Mouse (Mus musculus) megakaryocyte, embryonic 14.5 days (primary cell): ENCODE results near the gene Col24a1.

ENCODE experiments used
- FLI1 ChIP-seq: IDR thresholded peaks from 2 replicates; pipeline ENCODE4 v1.6.1; 2012; ENCODE audit warnings: low read length, inconsistent platforms, mixed read lengths
- GATA1 ChIP-seq: IDR thresholded peaks from 3 replicates; pipeline ENCODE4 v1.6.1; 2012; ENCODE audit warnings: mixed read lengths, low read length, inconsistent platforms, borderline replicate concordance

- TF ChIP-seq GATA1 = no peak
- no peak for TF ChIP-seq FLI1
These were observed 148.7 kb downstream of the Col24a1 start for GRCm38 (mm10) chr3:145440993-145441392.
